Mouse (Mus musculus): Measurements from ENCODE around the gene Cep112. TPM values are rescaled to one million over a fixed set of nuclear protein-coding genes. Genes with fewer than 3 reads are reported as not detected.

The Cep112 gene
- total and polyA plus RNA-seq, 2 experiments from 2014 or later = 10.7 to 11.2 TPM

DNA sequence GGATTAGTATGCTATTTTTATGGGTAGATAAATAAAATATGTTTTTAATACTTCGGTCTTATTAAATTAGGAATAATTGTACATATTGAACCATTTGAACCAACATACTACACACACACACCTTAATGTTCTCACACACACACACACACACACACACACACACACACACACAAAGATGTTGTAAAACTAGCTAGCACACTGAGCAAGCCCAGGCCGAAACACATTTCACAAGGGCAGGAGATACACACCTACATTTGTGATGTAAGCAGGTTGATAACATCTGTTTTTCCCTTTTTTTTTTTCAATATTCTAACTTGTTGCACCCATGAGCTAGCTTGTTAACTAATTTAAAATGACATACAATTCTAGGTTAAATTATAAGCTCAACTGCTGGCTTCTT lies 327.8 kb downstream of the Cep112 start:
- Histone ChIP-seq H3K4me2 (ENCODE audit: low read depth, low read length) (no peak overlapping the region), H3K27ac (no peak overlapping the region), H3K4me1 (ENCODE audit: insufficient read depth, low read length) (0 out of 2 replicates have a peak, but pooled peaks cover 6% of the 10 kb centered on the region), H3K9me3 (ENCODE audit: low read length) (no peaks in the 10 kb centered on the region), H3K4me3 (ENCODE audit: low read length) (no peak overlapping the region), H3K36me3 (ENCODE audit: insufficient read depth, low read length) (no peaks in the 10 kb centered on the region), H3K9ac (replicated peaks; ENCODE audit: low read length) (no peak overlapping the region), H3K27me3 (ENCODE audit: insufficient read depth, low read length) (no peaks in the 10 kb centered on the region)
- ATAC-seq (no peak), DNase-seq (ENCODE audit: low spot score) (no peak)
- no peak for TF ChIP-seq CTCF (IDR thresholded peaks at IDR 0.05; ENCODE audit: low read depth)
- 84% methylated on average over 2 of the region's 2 CpGs for WGBS

GRCm38 (mm10) chr11:108753361-108754240 lies 328.6 kb downstream of the Cep112 start:
- Histone ChIP-seq H3K36me3 (ENCODE audit: insufficient read depth, low read length) (no peaks in the 10 kb centered on the region), H3K9me3 (ENCODE audit: low read length) (no peaks in the 10 kb centered on the region), H3K27ac (no peak overlapping the region), H3K4me1 (ENCODE audit: insufficient read depth, low read length) (0 out of 2 replicates have a peak, but pooled peaks cover 6% of the 10 kb centered on the region), H3K4me2 (ENCODE audit: low read depth, low read length) (no peak overlapping the region), H3K4me3 (ENCODE audit: low read length) (no peak overlapping the region), H3K27me3 (ENCODE audit: insufficient read depth, low read length) (no peaks in the 10 kb centered on the region), H3K9ac (replicated peaks; ENCODE audit: low read length) (no peak overlapping the region)
- 58% methylated on average over 7 of the region's 7 CpGs for WGBS
- ATAC-seq = no peak
- peak; percentile 27 for DNase-seq (ENCODE audit: low spot score)
- TF ChIP-seq CTCF (IDR thresholded peaks at IDR 0.05; ENCODE audit: low read depth) = no peak

DNA sequence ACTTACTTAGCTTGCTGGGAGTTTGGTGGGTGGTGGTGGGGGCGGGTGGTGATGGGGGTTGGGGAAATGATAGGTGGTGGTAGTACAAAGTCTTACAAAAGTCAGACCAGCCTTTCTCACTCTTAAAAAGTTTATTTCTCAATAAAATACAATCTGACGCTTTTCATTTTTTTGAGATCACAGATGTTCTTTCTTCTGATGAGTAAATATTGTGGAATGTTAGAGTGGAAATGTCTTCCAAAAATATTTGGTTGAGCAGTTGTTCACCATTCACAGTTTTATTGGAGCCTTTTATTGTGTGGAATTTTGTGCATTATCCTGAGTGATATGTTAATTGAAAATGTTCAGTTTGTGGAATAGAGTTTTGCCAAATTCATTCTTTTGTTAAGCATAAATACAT lies 332.2 kb downstream of the Cep112 start:
- H3K4me3 ChIP-seq (ENCODE audit: low read length) = no peak overlapping the region
- no peaks in the 10 kb centered on the region for H3K36me3 ChIP-seq (ENCODE audit: insufficient read depth, low read length)
- DNase-seq (ENCODE audit: low spot score) (no peak), ATAC-seq (no peak)
- no peak overlapping the region for H3K27ac ChIP-seq
- H3K4me1 ChIP-seq (ENCODE audit: insufficient read depth, low read length) = 0 out of 2 replicates have a peak, but pooled peaks cover 3% of the 10 kb centered on the region
- no peak overlapping the region for H3K9ac ChIP-seq (replicated peaks; ENCODE audit: low read length)
- no peaks in the 10 kb centered on the region for H3K27me3 ChIP-seq (ENCODE audit: insufficient read depth, low read length)
- TF ChIP-seq CTCF (IDR thresholded peaks at IDR 0.05; ENCODE audit: low read depth) = no peak
- WGBS = 94% methylated on average over 2 of the region's 2 CpGs
- H3K9me3 ChIP-seq (ENCODE audit: low read length) = no peaks in the 10 kb centered on the region
- H3K4me2 ChIP-seq (ENCODE audit: low read depth, low read length) = no peak overlapping the region

GRCm38 (mm10) chr11:108757626-108758430 lies 332.8 kb downstream of the Cep112 start:
- Histone ChIP-seq H3K4me3 (ENCODE audit: low read length) (no peak overlapping the region), H3K9me3 (ENCODE audit: low read length) (no peaks in the 10 kb centered on the region), H3K4me2 (ENCODE audit: low read depth, low read length) (no peak overlapping the region), H3K27ac (no peak overlapping the region), H3K4me1 (ENCODE audit: insufficient read depth, low read length) (no peaks in the 10 kb centered on the region), H3K9ac (replicated peaks; ENCODE audit: low read length) (no peak overlapping the region), H3K36me3 (ENCODE audit: insufficient read depth, low read length) (no peaks in the 10 kb centered on the region), H3K27me3 (ENCODE audit: insufficient read depth, low read length) (no peaks in the 10 kb centered on the region)
- WGBS = 58% methylated on average over 6 of the region's 6 CpGs
- TF ChIP-seq CTCF (IDR thresholded peaks at IDR 0.05; ENCODE audit: low read depth) = no peak
- DNase-seq (ENCODE audit: low spot score) (no peak), ATAC-seq (no peak)

- WGBS = 56% methylated on average over 3 of the region's 3 CpGs
- Histone ChIP-seq H3K9ac (replicated peaks; ENCODE audit: low read length) (no peak overlapping the region), H3K27ac (no peak overlapping the region), H3K9me3 (ENCODE audit: low read length) (no peaks in the 10 kb centered on the region), H3K4me1 (ENCODE audit: insufficient read depth, low read length) (no peaks in the 10 kb centered on the region), H3K4me3 (ENCODE audit: low read length) (no peak overlapping the region), H3K27me3 (ENCODE audit: insufficient read depth, low read length) (no peaks in the 10 kb centered on the region), H3K36me3 (ENCODE audit: insufficient read depth, low read length) (no peaks in the 10 kb centered on the region), H3K4me2 (ENCODE audit: low read depth, low read length) (no peak overlapping the region)
- DNase-seq (ENCODE audit: low spot score) = no peak
- no peak for ATAC-seq
- TF ChIP-seq CTCF (IDR thresholded peaks at IDR 0.05; ENCODE audit: low read depth) = no peak
These were observed 345.1 kb downstream of the Cep112 start for GRCm38 (mm10) chr11:108770064-108770463.

DNA sequence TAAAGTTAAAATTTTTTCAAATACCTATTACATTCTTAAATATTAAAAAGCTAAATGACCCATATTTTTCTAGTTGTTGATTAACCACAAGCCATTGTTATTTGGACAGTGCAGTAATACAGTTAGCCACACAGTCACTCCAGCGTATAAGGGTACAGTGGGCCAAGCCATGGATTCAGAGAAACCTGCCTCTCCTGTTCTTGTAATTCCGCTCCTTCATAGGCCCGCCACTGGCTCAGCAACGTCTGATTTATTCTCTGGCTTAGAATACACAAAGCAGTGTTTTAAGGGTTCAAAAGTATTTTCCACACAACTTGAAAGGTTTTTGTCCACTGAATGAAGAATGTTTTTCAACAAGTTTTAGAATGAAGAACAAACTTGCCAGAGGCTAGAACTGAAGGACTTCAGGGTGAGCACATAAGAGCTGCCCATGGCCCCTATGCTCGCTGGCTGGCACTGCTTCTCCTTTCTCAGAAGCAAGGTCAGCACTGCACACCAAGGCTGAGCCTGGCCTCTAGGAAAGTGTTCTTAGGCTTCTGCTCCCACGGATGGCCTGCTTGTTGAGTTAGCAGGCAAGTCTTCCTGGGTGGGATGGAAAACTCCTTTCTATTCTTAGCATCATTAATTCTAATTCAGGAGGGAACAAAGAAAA lies 349.2 kb downstream of the Cep112 start:
- Histone ChIP-seq H3K36me3 (ENCODE audit: insufficient read depth, low read length) (no peaks in the 10 kb centered on the region), H3K27ac (peak overlapping the region; percentile 0; the same call in 1 of the 2 replicates), H3K9me3 (ENCODE audit: low read length) (no peaks in the 10 kb centered on the region), H3K27me3 (ENCODE audit: insufficient read depth, low read length) (no peaks in the 10 kb centered on the region), H3K9ac (replicated peaks; ENCODE audit: low read length) (no peak overlapping the region), H3K4me1 (ENCODE audit: insufficient read depth, low read length) (no peaks in the 10 kb centered on the region), H3K4me3 (ENCODE audit: low read length) (no peak overlapping the region), H3K4me2 (ENCODE audit: low read depth, low read length) (no peak overlapping the region)
- ATAC-seq (no peak), DNase-seq (ENCODE audit: low spot score) (no peak)
- no peak for TF ChIP-seq CTCF (IDR thresholded peaks at IDR 0.05; ENCODE audit: low read depth)
- 57% methylated on average over 6 of the region's 6 CpGs for WGBS

Data from hindbrain, postnatal 0 days (tissue).